Comparison of ENCODE assay signal across 8 mouse cellular contexts in the genomic region with DNA sequence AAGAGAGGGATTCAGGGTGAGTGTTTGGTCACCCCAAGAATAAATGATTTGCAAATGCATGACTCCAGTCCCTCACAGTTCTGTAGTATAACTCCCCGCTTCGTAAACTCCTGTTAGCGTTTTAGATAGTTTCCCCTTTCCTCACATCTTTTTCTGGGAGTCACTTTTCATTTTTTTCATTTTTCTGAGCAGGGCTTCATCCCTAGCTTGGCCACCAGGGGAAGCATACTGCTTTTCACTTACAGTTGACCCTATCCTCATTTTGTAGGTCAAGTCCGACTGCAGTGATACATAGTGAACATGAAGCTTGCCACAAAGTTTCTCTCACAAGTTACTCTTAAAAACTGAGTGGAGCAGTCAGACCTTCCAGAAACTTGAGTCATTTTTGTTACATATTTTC. TPM values are rescaled to one million over a fixed set of nuclear protein-coding genes. Genes with fewer than 3 reads are reported as not detected.
DNase-seq lines count a peak whose midpoint lies in the region; ATAC-seq and TF ChIP-seq lines count a peak whose summit lies in the region.

No protein-coding gene starts in this region.

- no peak for ATAC-seq in hindbrain, embryonic 16.5 days
- ATAC-seq in liver, embryonic 14.5 days (ENCODE audit: insufficient read depth), result no peak

- intact Hi-C loops in gastrocnemius, postnatal 14 days (cut with DNase I; ENCODE audit: low total_unique reads), result no loop called here

- H3K27me3 ChIP-seq in CH12.LX (replicated peaks), result no peaks in the 10 kb centered on the region
- H3K27me3 ChIP-seq in forebrain, embryonic 10.5 days (ENCODE audit: poor library complexity, severe bottlenecking), result no peaks in the 10 kb centered on the region
- H3K27me3 ChIP-seq in hindbrain, embryonic 16.5 days (replicated peaks; ENCODE audit: control insufficient read depth, insufficient read depth, low read length), result no peaks in the 10 kb centered on the region
- H3K27me3 ChIP-seq in liver, embryonic 14.5 days (ENCODE audit: control insufficient read depth, insufficient read depth, low read length), result no peaks in the 10 kb centered on the region

- in situ Hi-C loops in CH12.LX (cut with MboI; ENCODE audit: low pct_ligation_motif_present, low pct_unique_long_range_greater_than_20kb, low sequenced_read_pairs), result no loop called here

- no peak for TF ChIP-seq EP300 in CH12.LX (IDR thresholded peaks at IDR 0.05; ENCODE audit: low read length)
- no peak for TF ChIP-seq EP300 in liver, embryonic 14.5 days (IDR thresholded peaks at IDR 0.05; ENCODE audit: low read depth)

- H3K27ac ChIP-seq in CH12.LX (ENCODE audit: insufficient read depth, low read depth), result no peak overlapping the region
- no peak overlapping the region for H3K27ac ChIP-seq in forebrain, embryonic 10.5 days
- H3K27ac ChIP-seq in hindbrain, embryonic 16.5 days (ENCODE audit: low read depth, low read length), result no peak overlapping the region
- no peak overlapping the region for H3K27ac ChIP-seq in liver, embryonic 14.5 days

- no peak for TF ChIP-seq POLR2A in CH12.LX (IDR thresholded peaks at IDR 0.05; ENCODE audit: low read depth, low read length)

- H3K79me2 ChIP-seq in CH12.LX (replicated peaks; ENCODE audit: control insufficient read depth, extremely low read depth, insufficient read depth, poor library complexity, severe bottlenecking), result peaks cover 20% of the 10 kb centered on the region

- TF ChIP-seq CTCF in CH12.LX (conservative IDR thresholded peaks at IDR 0.05 in 1 of 2, IDR thresholded peaks at IDR 0.05 in 1 of 2; ENCODE audit: low read depth in 2 of 2, low read length in 2 of 2), result peak; percentile 49 to 64; a peak in 3 of 4 replicates
- TF ChIP-seq CTCF in liver, embryonic 14.5 days (IDR thresholded peaks at IDR 0.05; ENCODE audit: low read depth), result peak; percentile 69

- dilution Hi-C loops in CH12.LX (cut with MboI; ENCODE audit: extremely low pct_ligation_motif_present, extremely low pct_unique_long_range_greater_than_20kb, low sequenced_read_pairs), result no loop called here

- peaks cover 3 to 26% of the 10 kb centered on the region in 2 experiments for H3K36me3 ChIP-seq in CH12.LX (replicated peaks in 1 of 2; ENCODE audit: control insufficient read depth in 1 of 2, insufficient read depth in 1 of 2, low read length in 1 of 2)
- H3K36me3 ChIP-seq in forebrain, embryonic 10.5 days (replicated peaks), result peaks cover 35% of the 10 kb centered on the region
- H3K36me3 ChIP-seq in hindbrain, embryonic 16.5 days (ENCODE audit: control insufficient read depth, insufficient read depth, low read length), result peaks cover 2% of the 10 kb centered on the region; the same call in 1 of the 2 replicates
- H3K36me3 ChIP-seq in liver, embryonic 14.5 days (replicated peaks; ENCODE audit: control insufficient read depth, insufficient read depth, low read depth), result no peaks in the 10 kb centered on the region; the same call in 1 of the 2 replicates

- H3K9ac ChIP-seq in CH12.LX (ENCODE audit: insufficient read depth, low read depth), result peak overlapping the region; percentile 75
- no peak overlapping the region for H3K9ac ChIP-seq in hindbrain, embryonic 16.5 days (ENCODE audit: low read depth, low read length)
- peak overlapping the region; percentile 99 for H3K9ac ChIP-seq in liver, embryonic 14.5 days (replicated peaks)

- TF ChIP-seq RAD21 in CH12.LX (IDR thresholded peaks at IDR 0.05; ENCODE audit: low read depth, low read length), result peak; percentile 31

- 64% methylated on average over 4 of the region's 4 CpGs for WGBS in forebrain, embryonic 10.5 days
- WGBS in hindbrain, embryonic 16.5 days, result 42% methylated on average over 4 of the region's 4 CpGs
- WGBS in liver, embryonic 14.5 days (ENCODE audit: insufficient replicate concordance), result 19% methylated on average over 4 of the region's 4 CpGs

- peak overlapping the region; percentile 93 for H3K4me2 ChIP-seq in CH12.LX (ENCODE audit: insufficient read depth, low read depth, poor library complexity, severe bottlenecking)
- peak overlapping the region; percentile 97 for H3K4me2 ChIP-seq in hindbrain, embryonic 16.5 days (ENCODE audit: low read length)
- H3K4me2 ChIP-seq in liver, embryonic 14.5 days (ENCODE audit: low read depth), result peak overlapping the region; percentile 84

- H3K4me1 ChIP-seq in CH12.LX (ENCODE audit: control insufficient read depth in 1 of 2, insufficient read depth in 2 of 2), result peaks cover 10 to 27% of the 10 kb centered on the region in 2 experiments
- peaks cover 34% of the 10 kb centered on the region for H3K4me1 ChIP-seq in forebrain, embryonic 10.5 days
- H3K4me1 ChIP-seq in hindbrain, embryonic 16.5 days (ENCODE audit: control insufficient read depth, insufficient read depth, low read depth, low read length), result peaks cover 15% of the 10 kb centered on the region
- H3K4me1 ChIP-seq in liver, embryonic 14.5 days (replicated peaks; ENCODE audit: control insufficient read depth in 2 of 2, insufficient read depth in 2 of 2, low read length in 1 of 2), result peaks cover 13 to 20% of the 10 kb centered on the region in 2 experiments

- peak overlapping the region in 2 of 3 experiments; percentile 77 to 95 for H3K4me3 ChIP-seq in CH12.LX (replicated peaks in 1 of 3; ENCODE audit: low read depth in 2 of 3, low read length in 2 of 3, poor library complexity in 1 of 3)
- peak overlapping the region; percentile 99 for H3K4me3 ChIP-seq in forebrain, embryonic 10.5 days
- peak overlapping the region; percentile 71 for H3K4me3 ChIP-seq in hindbrain, embryonic 16.5 days (ENCODE audit: low read length)
- H3K4me3 ChIP-seq in liver, embryonic 14.5 days (ENCODE audit: insufficient read depth in 1 of 2, low read depth in 2 of 2, low read length in 2 of 2), result peak overlapping the region in 1 of 2 experiments; percentile 98; a peak in 2 of 4 replicates

- H3K9me3 ChIP-seq in CH12.LX (replicated peaks; ENCODE audit: low read length), result no peaks in the 10 kb centered on the region
- H3K9me3 ChIP-seq in forebrain, embryonic 10.5 days, result no peaks in the 10 kb centered on the region
- H3K9me3 ChIP-seq in hindbrain, embryonic 16.5 days (ENCODE audit: control insufficient read depth, low read length), result no peaks in the 10 kb centered on the region
- no peaks in the 10 kb centered on the region for H3K9me3 ChIP-seq in liver, embryonic 14.5 days (ENCODE audit: control insufficient read depth, low read length)

- peak; percentile 49 for DNase-seq in CH12.LX (ENCODE audit: extremely low read depth)
- peak; percentile 33 to 62 for DNase-seq in adrenal gland, postnatal 36 days
- peak; percentile 30 for DNase-seq in forebrain, embryonic 10.5 days (ENCODE audit: extremely low spot score, low spot score)
- DNase-seq in liver, embryonic 14.5 days (ENCODE audit: low read depth in 3 of 3, low spot score in 3 of 3), result no peak
- peak; percentile 41 for DNase-seq in neural tube, embryonic 10.5 days (ENCODE audit: extremely low spot score, low spot score)
- DNase-seq in gastrocnemius, postnatal 14 days, result no peak
- DNase-seq in urinary bladder, postnatal 4 days (ENCODE audit: low spot score in 2 of 2), result no peak

TF ChIP-seq in CH12.LX, 34 proteins besides CTCF, POLR2A, EP300 and RAD21:
- peak; percentile 89 for TF ChIP-seq ZNF384 (IDR thresholded peaks at IDR 0.05; ENCODE audit: low read depth, low read length)
- TF ChIP-seq MYC (IDR thresholded peaks at IDR 0.05; ENCODE audit: low read depth, low read length), result no peak
- no peak for TF ChIP-seq KAT2A (IDR thresholded peaks at IDR 0.05; ENCODE audit: insufficient replicate concordance, low read length)
- peak; percentile 27 for TF ChIP-seq SMC3 (IDR thresholded peaks at IDR 0.05; ENCODE audit: low read depth, low read length)
- TF ChIP-seq CHD2 (IDR thresholded peaks at IDR 0.05; ENCODE audit: low read length), result no peak
- TF ChIP-seq UBTF (IDR thresholded peaks at IDR 0.05; ENCODE audit: low read depth, low read length), result no peak

RNA-seq across cellular contexts. Expression of a gene that starts 2.0 kb away (rescaled TPM):
- total RNA-seq in CH12.LX (2012; rRNA removed), result 6.1 and 6.5 TPM in 2 replicates
- 8.3 and 8.5 TPM in 2 replicates for total RNA-seq in CH12.LX (2014; rRNA removed)
- 15.0 and 16.1 TPM in 2 replicates for polyA plus RNA-seq in CH12.LX (2012; ENCODE audit: insufficient read length, low read depth)
- 10 to 100 TPM; 44.1 to 67.8 TPM for total RNA-seq in adrenal gland, postnatal 36 days (2021)
- 7.0 and 8.4 TPM in 2 replicates for polyA plus RNA-seq in forebrain, embryonic 10.5 days (2016; fragmentation: Nextera tagmentation; extraction: Ambion mirVana)
- 4.1 and 4.5 TPM in 2 replicates for polyA plus RNA-seq in hindbrain, embryonic 16.5 days (2015; fragmentation: Nextera tagmentation; extraction: Ambion mirVana)
- 7.2 and 9.1 TPM in 2 replicates for polyA plus RNA-seq in liver, embryonic 14.5 days (2012; rRNA removed)
- 5.8 and 6.2 TPM in 2 replicates for polyA plus RNA-seq in liver, embryonic 14.5 days (2014; fragmentation: Nextera tagmentation; extraction: Ambion mirVana)
- total RNA-seq in gastrocnemius, postnatal 14 days (2021), result 10 to 100 TPM; 11.5 to 12.7 TPM

Comparison
In these comparisons a context has a peak if more than half of its experiments do, and no peak if none do; other contexts are left out.
1. DNase-seq: peak in CH12.LX (single experiment), adrenal gland, postnatal 36 days (2 of 2), forebrain, embryonic 10.5 days (single experiment) and neural tube, embryonic 10.5 days (single experiment); none in liver, embryonic 14.5 days (0 of 3), gastrocnemius, postnatal 14 days (single experiment) and urinary bladder, postnatal 4 days (0 of 2).
2. Peak in every context shown above with its lines, with median percentiles within 50 percentile points of each other: H3K4me2 ChIP-seq.